ENCODE assay signal across 30 mouse cellular contexts in genomic region chr12:12983032-12983431, GRCm38 (mm10). TPM values are rescaled to one million over a fixed set of nuclear protein-coding genes. Genes with fewer than 3 reads are reported as not detected.
DNase-seq lines count a peak whose midpoint lies in the region; ATAC-seq and TF ChIP-seq lines count a peak whose summit lies in the region.
"Had no signal": no experiment of that assay in that cellular context is flagged by ENCODE, and none has a peak within 500 bp of the region (broad histone marks: within the 10 kb centered on the region; RNA-seq: fewer than 3 reads in every experiment).

No protein-coding gene starts in this region.

- POLR2A ChIA-PET in Patski (lab: Charles Lee) = interaction anchor here (0.7 kb wide), 1 partner anchor 10 kb away, joined by 5 read pairs; no protein-coding TSS in a partner anchor

- CTCF ChIA-PET in Patski (lab: Charles Lee) = no interaction called here

- peak; percentile 57 for ATAC-seq in Patski
- no peak for ATAC-seq in hindbrain, embryonic 12.5 days (ENCODE audit: low FRiP score)
- ATAC-seq: forebrain, embryonic 13.5 days; forebrain, embryonic 16.5 days; intestine, embryonic 15.5 days had no signal

- peak; percentile 45 for DNase-seq in ES-CJ7 (ENCODE audit: low read depth, low spot score)
- no peak for DNase-seq in Patski (ENCODE audit: low read depth, low spot score)
- no peak for DNase-seq in kidney, postnatal 36 days
- DNase-seq in left cerebral cortex, adult 8-10 months (ENCODE audit: low spot score in 2 of 2) = no peak
- DNase-seq: adrenal gland, adult 2 months; adrenal gland, postnatal 14 days; cerebellum, adult 11 months; cerebellum, adult 2 months; cerebellum, adult 9-11 months; cerebellum, postnatal 36 days; embryo, embryonic 11 days; gastrocnemius, postnatal 10 days; heart, adult 11 months; heart, postnatal 14 days; heart, postnatal 4 days; kidney, adult 11 months; kidney, adult 8-10 months had no signal

- peak overlapping the region; percentile 80; the same call in 1 of the 2 replicates for H3K27ac ChIP-seq in embryonic fibroblast, embryonic 13.5 days (ENCODE audit: insufficient read depth, low read length)
- no peak overlapping the region for H3K27ac ChIP-seq in hindbrain, embryonic 12.5 days
- H3K27ac ChIP-seq: embryonic facial prominence, embryonic 10.5 days; embryonic facial prominence, embryonic 13.5 days; forebrain, embryonic 10.5 days; forebrain, embryonic 13.5 days; heart, embryonic 13.5 days; hindbrain, embryonic 15.5 days; intestine, embryonic 15.5 days had no signal

- whole genome bisulfite sequencing in hindbrain, embryonic 12.5 days = 72% methylated on average over 1 of the region's 1 CpGs

- H3K9me3 ChIP-seq in hindbrain, embryonic 12.5 days (replicated peaks) = no peaks in the 10 kb centered on the region
- H3K9me3 ChIP-seq: embryonic facial prominence, embryonic 10.5 days; embryonic facial prominence, embryonic 13.5 days; forebrain, embryonic 10.5 days; forebrain, embryonic 13.5 days; G1E; heart, embryonic 13.5 days; hindbrain, embryonic 15.5 days; intestine, embryonic 15.5 days had no signal

- no peak overlapping the region for H3K9ac ChIP-seq in hindbrain, embryonic 12.5 days
- H3K9ac ChIP-seq: embryonic facial prominence, embryonic 13.5 days; forebrain, embryonic 13.5 days; heart, embryonic 13.5 days; hindbrain, embryonic 15.5 days; intestine, embryonic 15.5 days had no signal

- H3K4me2 ChIP-seq in hindbrain, embryonic 12.5 days (replicated peaks) = no peak overlapping the region
- H3K4me2 ChIP-seq: embryonic facial prominence, embryonic 13.5 days; forebrain, embryonic 13.5 days; heart, embryonic 13.5 days; hindbrain, embryonic 15.5 days; intestine, embryonic 15.5 days had no signal

- TF ChIP-seq CTCF in C2C12 (IDR thresholded peaks at IDR 0.05; ENCODE audit: control insufficient read depth, insufficient read depth, insufficient read length) (no peak), Patski (IDR thresholded peaks at IDR 0.05) (no peak)
- no peak for TF ChIP-seq CTCF in embryonic fibroblast, embryonic 13.5 days (IDR thresholded peaks at IDR 0.05; ENCODE audit: borderline replicate concordance, insufficient read depth, low read length)

- no peaks in the 10 kb centered on the region for H3K79me3 ChIP-seq in C2C12 (ENCODE audit: low read depth)

- TF ChIP-seq POLR2A in embryonic fibroblast, embryonic 13.5 days (IDR thresholded peaks at IDR 0.05; ENCODE audit: low read depth, low read length) = no peak

- in situ Hi-C loops in Patski (cut with MboI; ENCODE audit: low pct_unique_long_range_greater_than_20kb) = no loop called here

- H3K27me3 ChIP-seq in C2C12 (ENCODE audit: control insufficient read depth, insufficient read depth, insufficient read length) (no peaks in the 10 kb centered on the region), Patski (no peaks in the 10 kb centered on the region)
- no peaks in the 10 kb centered on the region for H3K27me3 ChIP-seq in hindbrain, embryonic 12.5 days
- H3K27me3 ChIP-seq: CH12.LX; embryonic facial prominence, embryonic 13.5 days; forebrain, embryonic 13.5 days; heart, embryonic 13.5 days; hindbrain, embryonic 15.5 days; intestine, embryonic 15.5 days had no signal

- H3K79me2 ChIP-seq in C2C12 (ENCODE audit: control insufficient read depth, insufficient read depth) = no peaks in the 10 kb centered on the region

- no peaks in the 10 kb centered on the region for H3K36me3 ChIP-seq in C2C12 (ENCODE audit: control insufficient read depth, insufficient read depth)
- H3K36me3 ChIP-seq in hindbrain, embryonic 12.5 days = no peaks in the 10 kb centered on the region
- H3K36me3 ChIP-seq: embryonic facial prominence, embryonic 10.5 days; embryonic facial prominence, embryonic 13.5 days; forebrain, embryonic 10.5 days; G1E; heart, embryonic 13.5 days; hindbrain, embryonic 15.5 days; intestine, embryonic 15.5 days had no signal

- no peak overlapping the region for H3ac ChIP-seq in C2C12 (ENCODE audit: control insufficient read depth, insufficient read length, low read depth)

- peaks cover 3% of the 10 kb centered on the region; the same call in 1 of the 2 replicates for H3K4me1 ChIP-seq in embryonic fibroblast, embryonic 13.5 days (ENCODE audit: control insufficient read depth, insufficient read depth, low read length)
- H3K4me1 ChIP-seq in hindbrain, embryonic 12.5 days = no peaks in the 10 kb centered on the region
- H3K4me1 ChIP-seq: embryonic facial prominence, embryonic 13.5 days; hindbrain, embryonic 15.5 days; intestine, embryonic 15.5 days had no signal

- H3K4me3 ChIP-seq in C2C12 (ENCODE audit: insufficient read depth, poor library complexity, severe bottlenecking) = no peak overlapping the region
- no peak overlapping the region for H3K4me3 ChIP-seq in embryonic fibroblast, embryonic 13.5 days (ENCODE audit: insufficient read depth, low read length)
- no peak overlapping the region for H3K4me3 ChIP-seq in hindbrain, embryonic 12.5 days
- H3K4me3 ChIP-seq: embryonic facial prominence, embryonic 10.5 days; embryonic facial prominence, embryonic 13.5 days; forebrain, embryonic 10.5 days; forebrain, embryonic 13.5 days; heart, embryonic 13.5 days; hindbrain, embryonic 15.5 days; intestine, embryonic 15.5 days had no signal

TF ChIP-seq in C2C12, 6 proteins besides CTCF, POLR2A, EP300 and RAD21:
- TF ChIP-seq FOSL1 (IDR thresholded peaks at IDR 0.05; ENCODE audit: insufficient read depth, low read length, poor library complexity, severe bottlenecking) (peak; percentile 39), MAX (IDR thresholded peaks at IDR 0.05) (no peak)

RNA-seq across cellular contexts. Expression of gene Mycn, which starts 41.3 kb away (rescaled TPM):
- polyA plus RNA-seq in C2C12 (2012; fragmentation: generic; extraction: Trizol) (0.06 TPM), Patski (2021) (1.6 TPM)
- 0.39 and 0.48 TPM in 2 replicates for polyA plus RNA-seq in embryonic fibroblast, embryonic 13.5 days (2011; ENCODE audit: insufficient read length, low read depth, missing spikeins)
- polyA plus RNA-seq in hindbrain, embryonic 12.5 days (2016; fragmentation: Nextera tagmentation; extraction: Ambion mirVana) = 81.6 and 85.3 TPM in 2 replicates
- 1 to 10 TPM; 5.4 to 7.9 (median 7.0) TPM for total RNA-seq in left cerebral cortex, adult 8-10 months (2022)
- total RNA-seq: CH12.LX had no signal
- polyA plus RNA-seq: G1E had no signal

Comparison
In these comparisons a context has a peak if more than half of its experiments do, and no peak if none do; other contexts are left out.
1. RNA of gene Mycn, which starts 41.3 kb away (polyA plus RNA-seq): 81.6 to 85.3 TPM in hindbrain, embryonic 12.5 days; 1.6 TPM in Patski (single experiment), 0.39 to 0.48 TPM in embryonic fibroblast, embryonic 13.5 days and 0.06 TPM in C2C12 (single experiment); every median in the first group is over 10 times any median in the second.